Comparison of ENCODE assay signal across 9 mouse cellular contexts in genomic region chr13:95763876-95764517, GRCm38 (mm10).
DNase-seq lines count a peak whose midpoint lies in the region; ATAC-seq lines count a peak whose summit lies in the region.
"Had no signal": no experiment of that assay in that cellular context is flagged by ENCODE, and none has a peak within 500 bp of the region (broad histone marks: within the 10 kb centered on the region; RNA-seq: fewer than 3 reads in every experiment).

No protein-coding gene starts in this region.

- no peaks in the 10 kb centered on the region for H3K36me3 ChIP-seq in embryonic facial prominence, embryonic 13.5 days
- no peaks in the 10 kb centered on the region for H3K36me3 ChIP-seq in kidney, embryonic 15.5 days
- H3K36me3 ChIP-seq: liver, embryonic 15.5 days had no signal

- no peak overlapping the region for H3K27ac ChIP-seq in embryonic facial prominence, embryonic 13.5 days
- peak overlapping the region; percentile 71 for H3K27ac ChIP-seq in kidney, embryonic 15.5 days

- H3K9ac ChIP-seq in embryonic facial prominence, embryonic 13.5 days = no peak overlapping the region
- H3K9ac ChIP-seq in kidney, embryonic 15.5 days = no peak overlapping the region
- H3K9ac ChIP-seq: liver, embryonic 15.5 days had no signal

- ATAC-seq in embryonic facial prominence, embryonic 13.5 days (ENCODE audit: insufficient number of reproducible peaks, insufficient read depth, low FRiP score, low TSS enrichment, low read depth) = 0 out of 2 replicates have a peak, but pooled peaks have one; percentile 45
- peak; percentile 69 for ATAC-seq in kidney, embryonic 15.5 days (replicated peaks; ENCODE audit: low FRiP score)
- ATAC-seq in monocyte, adult 5-6 weeks (replicated peaks; ENCODE audit: insufficient number of reproducible peaks, low FRiP score, low TSS enrichment, poor library complexity, severe bottlenecking) = no peak

- peak; percentile 51 for DNase-seq in ovary, postnatal 36 days (ENCODE audit: low spot score)
- no peak for DNase-seq in ovary, postnatal 10 days (ENCODE audit: low spot score)
- no peak for DNase-seq in cerebellum, adult 9-10 months
- DNase-seq in thymus, adult 18-20 months = no peak
- DNase-seq: right cerebral cortex, postnatal 14 days had no signal

- no peak overlapping the region for H3K4me2 ChIP-seq in embryonic facial prominence, embryonic 13.5 days
- H3K4me2 ChIP-seq in kidney, embryonic 15.5 days = no peak overlapping the region
- H3K4me2 ChIP-seq: liver, embryonic 15.5 days had no signal

- H3K9me3 ChIP-seq in embryonic facial prominence, embryonic 13.5 days = no peaks in the 10 kb centered on the region
- no peaks in the 10 kb centered on the region for H3K9me3 ChIP-seq in kidney, embryonic 15.5 days (replicated peaks)
- H3K9me3 ChIP-seq: liver, embryonic 15.5 days had no signal

- H3K27me3 ChIP-seq in embryonic facial prominence, embryonic 13.5 days = no peaks in the 10 kb centered on the region
- no peaks in the 10 kb centered on the region for H3K27me3 ChIP-seq in kidney, embryonic 15.5 days
- H3K27me3 ChIP-seq: liver, embryonic 15.5 days had no signal

- WGBS in embryonic facial prominence, embryonic 13.5 days = 18% methylated on average over 3 of the region's 3 CpGs
- WGBS in kidney, embryonic 15.5 days = 14% methylated on average over 3 of the region's 3 CpGs

- H3K4me1 ChIP-seq in embryonic facial prominence, embryonic 13.5 days = peaks cover 25% of the 10 kb centered on the region
- H3K4me1 ChIP-seq in kidney, embryonic 15.5 days = peaks cover 37% of the 10 kb centered on the region

- H3K4me3 ChIP-seq in embryonic facial prominence, embryonic 13.5 days = no peak overlapping the region
- H3K4me3 ChIP-seq in kidney, embryonic 15.5 days (replicated peaks) = no peak overlapping the region
- H3K4me3 ChIP-seq: liver, embryonic 15.5 days had no signal
